Mouse (Mus musculus) E14TG2a.4 (cell line): ENCODE data around the gene Tpcn2.

ENCODE experiments used
- H3K27me3 ChIP-seq: 2 replicates; pipeline ENCODE4 v1.6.1; 2014; ENCODE audit warnings: low read length, control low read depth; ENCODE audit not compliant: insufficient read depth
- H3K36me3 ChIP-seq: 2 replicates; pipeline ENCODE4 v1.6.1; 2014; ENCODE audit warnings: low read length, control low read depth; ENCODE audit not compliant: insufficient read depth
- H3K4me1 ChIP-seq: replicated peaks from 2 replicates; pipeline ENCODE4 v1.6.1; 2014; ENCODE audit warnings: low read depth, low read length, control low read depth
- H3K4me3 ChIP-seq: replicated peaks from 2 replicates; pipeline ENCODE4 v1.5.1; 2014; ENCODE audit warnings: mild to moderate bottlenecking, low read length
- H3K9me3 ChIP-seq: 2 replicates; pipeline ENCODE4 v1.6.1; 2014; ENCODE audit warnings: low read length, control low read depth
- CTCF ChIP-seq: conservative IDR thresholded peaks from 2 replicates; pipeline ENCODE4 v1.5.1; 2014; ENCODE audit warnings: low read length
- NANOG ChIP-seq: IDR thresholded peaks from 2 replicates; pipeline ENCODE4 v1.6.1; 2014; ENCODE audit warnings: borderline replicate concordance, low read length, mixed read lengths
- POU5F1 ChIP-seq: IDR thresholded peaks from 2 replicates; pipeline ENCODE4 v1.6.1; 2014; ENCODE audit warnings: low read length, borderline replicate concordance

The Tpcn2 gene

DNA sequence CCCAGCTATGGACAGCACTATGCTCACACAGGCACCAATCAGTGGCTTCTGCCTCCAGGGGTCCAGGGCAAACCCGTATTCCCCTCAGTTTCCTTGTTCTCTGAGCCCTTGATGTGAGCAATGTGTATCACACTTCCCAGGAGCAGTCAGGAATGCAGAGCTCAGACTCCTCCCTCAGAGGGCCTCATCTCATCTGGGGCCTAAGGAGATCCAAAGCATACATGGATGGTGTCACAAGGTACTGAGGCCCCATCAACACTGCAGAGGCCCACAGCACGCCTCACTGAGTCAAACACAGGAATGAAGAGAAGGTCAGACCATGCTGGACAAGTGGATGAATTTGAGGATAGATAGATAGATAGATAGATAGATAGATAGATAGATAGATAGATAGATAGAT is 8.9 kb upstream of the Tpcn2 start:
- Histone ChIP-seq H3K4me1 (peaks cover 14% of the 10 kb centered on the region), H3K9me3 (peaks cover 19% of the 10 kb centered on the region), H3K27me3 (no peaks in the 10 kb centered on the region; the same call in 1 of the 2 replicates), H3K36me3 (no peaks in the 10 kb centered on the region), H3K4me3 (no peak overlapping the region)
- TF ChIP-seq NANOG: no peak
- no peak for TF ChIP-seq POU5F1
- no peak for TF ChIP-seq CTCF

DNA sequence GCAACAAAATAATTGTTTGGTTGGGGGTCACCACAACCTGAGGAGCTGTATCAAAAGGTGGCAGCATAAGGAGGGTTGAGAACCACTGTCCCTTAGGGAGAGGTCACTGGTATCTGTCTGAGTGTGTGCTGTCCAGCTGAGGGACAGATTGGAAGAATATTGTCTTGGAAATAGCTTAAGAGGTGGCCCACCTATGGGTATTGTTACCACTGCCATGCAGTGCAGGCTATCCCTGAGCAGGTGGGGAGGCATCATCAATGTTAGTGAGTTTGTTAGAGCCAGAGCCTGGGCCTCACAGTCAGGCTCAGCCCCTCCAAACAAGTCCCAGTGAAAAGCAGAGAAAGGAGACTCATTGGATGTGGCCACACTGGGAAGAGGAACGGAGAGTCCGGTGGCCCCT is 8.0 kb upstream of the Tpcn2 start:
- no peaks in the 10 kb centered on the region for H3K36me3 ChIP-seq
- peaks cover 19% of the 10 kb centered on the region for H3K9me3 ChIP-seq
- H3K4me1 ChIP-seq: peaks cover 23% of the 10 kb centered on the region
- no peaks in the 10 kb centered on the region; the same call in 1 of the 2 replicates for H3K27me3 ChIP-seq
- no peak overlapping the region for H3K4me3 ChIP-seq
- TF ChIP-seq NANOG: no peak
- no peak for TF ChIP-seq POU5F1
- no peak for TF ChIP-seq CTCF

DNA sequence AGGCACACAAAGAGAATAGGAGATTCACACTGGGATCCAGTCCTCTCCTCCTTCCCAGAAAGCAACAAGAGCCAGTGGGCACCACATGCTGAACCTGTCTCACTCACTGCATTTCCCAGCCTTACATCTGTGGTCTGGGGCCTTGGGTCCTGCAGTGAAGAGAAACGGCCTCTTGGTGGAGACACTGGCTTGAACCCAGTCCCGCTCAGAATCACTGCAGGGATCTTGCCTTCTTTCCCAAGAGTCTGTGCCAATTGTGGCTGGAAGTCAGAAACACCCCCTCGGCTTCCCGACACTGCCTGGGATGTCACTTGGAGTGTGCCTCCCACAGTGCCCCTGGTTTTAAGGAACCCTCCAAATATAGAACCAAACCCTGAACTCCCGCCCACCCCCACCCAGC is 5.5 kb upstream of the Tpcn2 start:
- Histone ChIP-seq H3K36me3 (no peaks in the 10 kb centered on the region), H3K27me3 (no peaks in the 10 kb centered on the region; the same call in 1 of the 2 replicates), H3K4me1 (peaks cover 46% of the 10 kb centered on the region), H3K4me3 (no peak overlapping the region), H3K9me3 (peaks cover 19% of the 10 kb centered on the region)
- TF ChIP-seq NANOG (no peak), CTCF (peak; percentile 53), POU5F1 (no peak)

DNA sequence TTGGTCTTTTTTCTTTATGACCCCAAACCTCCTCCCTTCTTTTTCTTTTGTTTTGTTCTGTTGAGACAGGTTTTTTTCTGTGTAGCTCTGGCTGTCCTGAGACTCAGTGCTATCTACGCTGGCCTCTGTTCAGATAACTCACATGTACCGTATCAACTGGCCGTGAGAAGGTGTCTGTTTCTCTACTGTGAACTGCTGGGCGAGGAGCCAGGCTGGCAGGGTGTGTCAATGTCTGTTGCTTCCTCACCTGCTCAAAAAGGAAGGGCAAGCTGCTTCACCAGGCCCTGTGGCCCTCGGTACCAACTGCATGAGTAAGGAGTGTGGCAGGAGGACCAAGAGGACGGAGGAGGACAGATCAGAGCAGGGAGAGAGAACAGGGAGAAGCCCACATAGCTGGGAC is 3.6 kb upstream of the Tpcn2 start:
- Histone ChIP-seq H3K36me3 (no peaks in the 10 kb centered on the region), H3K4me3 (no peak overlapping the region), H3K4me1 (peaks cover 62% of the 10 kb centered on the region), H3K9me3 (peaks cover 19% of the 10 kb centered on the region), H3K27me3 (no peaks in the 10 kb centered on the region; the same call in 1 of the 2 replicates)
- TF ChIP-seq NANOG (no peak), POU5F1 (no peak), CTCF (no peak)

DNA sequence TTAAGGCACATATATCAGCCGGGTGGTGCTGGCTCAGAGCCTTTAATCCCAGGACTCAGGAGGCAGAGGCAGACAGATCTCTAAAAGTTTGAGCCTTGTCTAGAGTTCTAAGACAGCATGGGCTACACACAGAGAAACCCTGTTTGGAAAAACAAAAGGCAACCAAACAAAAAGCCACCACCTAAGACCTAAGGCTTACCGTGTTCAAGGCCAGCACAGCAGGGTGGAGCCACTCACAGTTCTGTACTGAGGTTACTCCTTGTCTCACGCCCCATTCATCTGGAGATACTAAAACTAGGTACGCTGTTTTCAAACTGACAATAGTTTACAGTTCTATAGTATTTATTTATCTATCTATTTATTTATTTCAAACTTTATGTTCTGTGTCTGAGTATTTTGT is 1.7 kb upstream of the Tpcn2 start:
- Histone ChIP-seq H3K36me3 (peaks cover 14% of the 10 kb centered on the region), H3K9me3 (peaks cover 3% of the 10 kb centered on the region; the same call in 1 of the 2 replicates), H3K4me3 (no peak overlapping the region), H3K4me1 (peaks cover 79% of the 10 kb centered on the region), H3K27me3 (no peaks in the 10 kb centered on the region)
- no peak for TF ChIP-seq NANOG
- no peak for TF ChIP-seq POU5F1

DNA sequence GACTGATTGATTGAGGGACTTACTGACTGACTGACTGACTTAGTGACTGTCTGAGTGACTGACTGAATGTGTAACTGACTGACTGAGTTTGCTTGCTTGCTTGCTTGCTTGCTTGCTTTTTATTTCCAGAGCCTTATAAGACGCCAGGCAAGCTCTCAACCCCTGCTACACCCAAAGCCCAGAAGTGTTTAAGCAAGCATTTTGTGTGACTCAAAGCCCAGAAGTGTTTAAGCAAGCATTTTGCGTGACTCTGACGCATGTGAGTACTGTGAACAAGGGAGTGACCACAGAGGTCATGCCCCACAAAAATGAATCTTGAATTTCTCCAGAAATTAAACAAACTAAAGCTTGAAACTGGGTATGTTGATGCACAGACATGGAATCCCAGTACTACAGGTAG is 482 bp upstream of the Tpcn2 start:
- TF ChIP-seq POU5F1 (no peak), NANOG (no peak), CTCF (no peak)
- Histone ChIP-seq H3K9me3 (no peaks in the 10 kb centered on the region), H3K4me1 (peaks cover 74% of the 10 kb centered on the region), H3K36me3 (peaks cover 25% of the 10 kb centered on the region), H3K4me3 (0 out of 2 replicates have a peak overlapping the region, but pooled peaks have one; percentile 81), H3K27me3 (no peaks in the 10 kb centered on the region)

DNA sequence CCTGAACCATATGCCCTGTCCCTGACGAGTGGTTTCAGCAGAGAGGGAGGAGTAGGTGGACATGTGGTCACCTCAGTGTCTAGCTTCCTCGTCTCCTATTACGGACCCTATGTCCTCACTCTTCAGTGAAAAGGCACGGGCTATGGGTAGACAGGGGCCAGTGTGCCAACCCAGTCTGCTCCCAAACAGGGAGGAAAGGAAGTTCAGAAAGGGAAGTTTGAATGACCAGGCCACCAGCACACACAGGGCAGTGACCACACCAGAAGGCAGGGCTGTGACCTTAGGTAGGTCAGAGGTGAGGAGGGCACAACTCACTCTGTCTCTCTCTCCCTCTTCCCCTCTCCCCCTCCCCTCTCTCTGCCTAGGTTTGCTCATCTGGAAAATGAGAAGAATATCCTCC is 770 bp downstream of the Tpcn2 start:
- Histone ChIP-seq H3K27me3 (no peaks in the 10 kb centered on the region), H3K4me3 (peak overlapping the region; percentile 81), H3K36me3 (peaks cover 38% of the 10 kb centered on the region), H3K4me1 (peaks cover 73% of the 10 kb centered on the region), H3K9me3 (no peaks in the 10 kb centered on the region)
- TF ChIP-seq NANOG (no peak), CTCF (no peak), POU5F1 (no peak)

DNA sequence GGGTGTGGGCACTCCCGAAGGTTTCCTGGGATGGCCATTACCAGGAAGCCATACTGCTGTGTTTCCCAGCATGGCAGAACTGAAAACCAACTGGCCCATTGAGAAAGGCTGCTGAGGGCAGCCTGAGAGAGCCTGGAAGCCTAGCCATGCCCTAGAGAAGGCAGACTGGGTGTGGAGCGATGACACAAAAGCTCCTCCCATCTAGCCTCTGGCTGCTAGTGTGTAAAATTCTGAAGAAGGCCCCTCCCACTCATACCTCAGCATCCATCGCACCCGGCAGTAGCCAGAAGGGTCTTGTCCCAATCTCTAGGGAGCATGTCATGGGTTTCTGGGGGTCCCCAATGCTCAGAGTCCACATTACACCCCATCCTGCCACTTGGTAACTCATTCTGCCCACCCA is 2.4 kb downstream of the Tpcn2 start:
- peaks cover 54% of the 10 kb centered on the region for H3K36me3 ChIP-seq
- no peaks in the 10 kb centered on the region for H3K27me3 ChIP-seq
- peak overlapping the region; percentile 32; the same call in 1 of the 2 replicates for H3K4me3 ChIP-seq
- peaks cover 60% of the 10 kb centered on the region for H3K4me1 ChIP-seq
- no peaks in the 10 kb centered on the region for H3K9me3 ChIP-seq
- no peak for TF ChIP-seq NANOG
- TF ChIP-seq CTCF: no peak
- no peak for TF ChIP-seq POU5F1

DNA sequence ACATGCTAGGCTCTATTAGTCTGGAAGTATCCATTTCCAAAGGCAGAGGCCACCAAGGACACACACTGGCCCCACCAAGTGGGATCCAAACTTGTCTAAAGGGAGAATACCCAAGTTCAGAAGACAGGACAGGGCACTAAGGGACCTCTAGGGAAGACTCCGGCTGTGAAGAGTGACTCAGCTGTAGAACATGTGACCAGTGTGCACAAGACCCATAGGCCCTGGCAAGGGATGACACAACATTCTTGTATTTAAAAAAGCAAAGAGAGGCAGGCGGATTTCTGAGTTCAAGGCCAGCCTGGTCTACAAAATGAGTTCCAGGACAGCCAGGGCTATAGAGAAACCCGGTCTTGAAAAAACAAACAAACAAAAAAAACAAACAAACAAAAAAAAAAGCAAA is 8.3 kb downstream of the Tpcn2 start:
- no peak for TF ChIP-seq POU5F1
- no peak for TF ChIP-seq CTCF
- no peak for TF ChIP-seq NANOG
- H3K9me3 ChIP-seq: peaks cover 15% of the 10 kb centered on the region
- peaks cover 8% of the 10 kb centered on the region for H3K4me1 ChIP-seq
- H3K36me3 ChIP-seq: peaks cover 98% of the 10 kb centered on the region
- H3K4me3 ChIP-seq: no peak overlapping the region
- no peaks in the 10 kb centered on the region for H3K27me3 ChIP-seq
